Mouse (Mus musculus): Measurements from ENCODE around the gene Auh.

DNA sequence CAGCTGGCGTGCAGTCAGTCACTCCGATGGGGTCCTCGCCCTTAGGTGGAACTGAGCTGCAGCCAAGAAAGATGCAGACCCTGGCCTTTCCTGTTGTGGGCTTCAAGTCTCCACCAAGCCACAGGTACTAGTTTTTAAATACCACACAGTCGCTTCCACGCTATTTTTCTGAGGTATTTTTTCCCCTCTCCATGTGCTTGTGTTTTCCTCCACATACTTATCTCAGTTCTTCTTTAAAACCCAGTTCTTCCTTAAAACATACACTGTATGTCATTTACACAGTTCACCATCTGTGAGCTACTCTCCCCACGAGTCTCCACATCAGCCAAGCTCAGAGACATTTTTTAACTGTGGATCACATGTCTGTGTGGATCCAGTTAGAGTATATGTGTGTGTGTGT is 41.4 kb upstream of the Auh start:
- no peak for TF ChIP-seq POLR2A (IDR thresholded peaks at IDR 0.05; ENCODE audit: low read depth, low read length)
- no peak for TF ChIP-seq CTCF (conservative IDR thresholded peaks at IDR 0.05; ENCODE audit: insufficient read depth, insufficient read length, low read depth, low read length)
